Mouse (Mus musculus): ENCODE data around the gene Padi1. TPM values are rescaled to one million over a fixed set of nuclear protein-coding genes. Genes with fewer than 3 reads are reported as not detected.

The Padi1 gene
- total RNA-seq, 2 experiments from 2014 or later, result not detected

GRCm38 (mm10) chr4:140868484-140869190, 23.1 kb upstream of the Padi1 start:
- DNase-seq (ENCODE audit: low spot score in 2 of 2), result no peak

GRCm38 (mm10) chr4:140862036-140862650, 16.6 kb upstream of the Padi1 start:
- DNase-seq (ENCODE audit: low spot score in 2 of 2), result no peak

DNA sequence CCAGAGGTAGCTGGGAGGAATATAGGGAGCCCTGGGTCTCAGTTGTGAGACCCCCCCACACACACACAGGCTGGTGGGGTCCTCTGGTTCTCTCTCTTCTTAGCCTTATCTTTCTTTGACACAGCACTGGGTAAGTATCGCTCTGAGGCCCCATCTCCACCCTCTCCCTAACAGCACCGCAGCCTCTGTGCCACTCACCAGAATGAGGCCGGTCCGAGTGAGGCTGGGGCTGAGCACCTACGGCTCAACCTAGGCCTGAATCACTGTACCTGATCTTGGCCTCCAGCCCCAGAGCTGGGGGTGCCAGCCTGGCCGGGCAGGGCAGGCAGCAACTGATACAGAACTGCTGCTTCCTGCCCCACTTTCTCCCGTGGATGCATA, 15.2 kb upstream of the Padi1 start:
- no peak for DNase-seq (ENCODE audit: low spot score in 2 of 2)

DNA sequence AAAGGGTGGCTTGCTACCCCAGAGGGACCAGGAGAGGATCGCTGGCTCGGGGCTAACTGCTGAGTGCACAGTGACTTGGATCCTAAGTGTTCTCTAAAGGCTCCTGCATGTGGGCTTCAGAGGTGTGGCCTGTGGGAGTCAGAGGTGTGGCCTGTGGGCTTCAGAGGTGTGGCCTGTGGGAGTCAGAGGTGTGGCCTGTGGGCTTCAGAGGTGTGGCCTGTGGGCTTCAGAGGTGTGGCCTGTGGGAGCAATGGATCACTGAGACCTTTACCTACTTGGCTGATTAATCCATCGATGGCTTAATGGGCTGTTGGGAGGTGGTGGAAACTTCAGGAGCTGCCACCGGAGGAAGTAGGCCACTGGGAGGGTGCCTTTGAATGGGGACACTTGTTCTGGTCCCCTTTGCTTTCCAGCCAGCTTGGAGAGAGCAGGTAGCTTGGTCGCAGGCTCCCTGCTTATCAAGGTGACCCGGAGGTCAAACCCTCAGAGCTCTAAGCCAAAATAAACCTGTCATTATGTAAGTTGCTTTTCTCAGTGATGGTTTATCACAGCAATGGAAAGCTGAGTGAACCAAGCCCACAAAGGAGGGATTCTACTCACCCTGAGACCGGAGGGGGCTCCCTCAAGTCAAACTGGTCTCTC, 14.7 kb upstream of the Padi1 start:
- DNase-seq (ENCODE audit: low spot score in 2 of 2), result no peak

GRCm38 (mm10) chr4:140859291-140859690, 13.7 kb upstream of the Padi1 start:
- DNase-seq (ENCODE audit: low spot score in 2 of 2), result no peak

DNA sequence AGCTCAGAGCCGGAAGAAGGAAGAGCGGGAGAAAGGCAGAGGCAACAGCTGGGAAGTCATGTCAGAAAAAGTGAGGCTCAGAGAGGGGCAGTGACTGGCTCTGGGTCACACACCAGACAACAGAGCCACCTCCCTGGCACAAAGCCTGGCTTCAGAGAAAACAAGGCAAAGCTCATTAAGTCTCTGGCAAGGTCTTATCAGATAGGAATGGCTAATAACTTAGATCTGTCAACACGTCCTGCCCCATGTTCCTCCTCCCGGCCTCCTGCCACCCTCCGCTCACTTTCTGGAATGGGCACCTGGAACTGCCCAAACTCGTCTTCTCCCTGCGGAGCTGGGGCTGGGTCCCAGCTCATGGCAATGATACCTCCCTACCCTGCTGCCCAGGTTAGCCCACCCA, 12.2 kb upstream of the Padi1 start:
- DNase-seq (ENCODE audit: low spot score in 2 of 2), result no peak

DNA sequence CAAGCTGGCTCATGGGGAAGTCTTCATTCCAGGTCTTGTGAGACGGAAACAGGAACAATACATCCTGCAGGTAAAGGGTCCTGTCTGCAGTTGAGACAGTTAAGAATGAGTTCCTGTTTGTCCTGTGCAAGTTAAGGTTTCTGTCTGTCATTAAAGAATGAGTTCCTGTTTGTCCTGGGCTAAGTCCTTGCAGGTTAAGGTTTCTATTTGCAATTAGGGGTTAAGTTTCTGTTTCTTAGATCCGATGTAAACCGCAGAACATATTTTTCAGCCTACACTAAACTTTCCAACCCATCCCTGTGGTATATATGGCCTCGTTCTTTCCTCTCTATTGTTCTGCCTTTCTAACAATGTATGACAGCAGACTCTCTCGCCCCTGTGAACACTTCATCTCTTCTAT, 11.5 kb upstream of the Padi1 start:
- DNase-seq (ENCODE audit: low spot score in 2 of 2), result no peak

GRCm38 (mm10) chr4:140855151-140855550, 9.6 kb upstream of the Padi1 start:
- DNase-seq (ENCODE audit: low spot score in 2 of 2), result no peak

- no peak for DNase-seq (ENCODE audit: low spot score in 2 of 2)
These were observed 8.9 kb upstream of the Padi1 start for GRCm38 (mm10) chr4:140854455-140854864.

DNA sequence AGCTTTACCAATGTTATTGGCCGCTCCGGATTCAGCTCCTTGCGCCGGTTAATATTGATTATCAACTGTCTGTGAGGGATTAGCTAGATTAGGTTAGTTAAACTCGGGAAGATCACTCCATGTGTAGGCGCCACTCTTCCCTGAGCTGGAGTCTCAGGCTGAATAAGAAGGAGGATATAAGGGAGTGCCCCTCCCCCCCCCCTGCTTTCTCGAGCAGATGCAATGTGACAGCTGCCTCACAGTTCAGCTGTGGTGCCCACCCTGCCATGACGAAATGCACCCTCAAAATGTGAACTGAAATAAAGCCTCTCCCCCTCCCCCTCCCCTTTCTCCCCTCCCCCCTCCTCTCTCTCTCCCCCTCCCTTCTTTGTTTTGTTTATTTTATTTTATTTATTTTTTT, 8.0 kb upstream of the Padi1 start:
- DNase-seq (ENCODE audit: low spot score in 2 of 2), result no peak

- no peak for DNase-seq (ENCODE audit: low spot score in 2 of 2)
These were observed 3.7 kb upstream of the Padi1 start for GRCm38 (mm10) chr4:140849310-140849709.

DNA sequence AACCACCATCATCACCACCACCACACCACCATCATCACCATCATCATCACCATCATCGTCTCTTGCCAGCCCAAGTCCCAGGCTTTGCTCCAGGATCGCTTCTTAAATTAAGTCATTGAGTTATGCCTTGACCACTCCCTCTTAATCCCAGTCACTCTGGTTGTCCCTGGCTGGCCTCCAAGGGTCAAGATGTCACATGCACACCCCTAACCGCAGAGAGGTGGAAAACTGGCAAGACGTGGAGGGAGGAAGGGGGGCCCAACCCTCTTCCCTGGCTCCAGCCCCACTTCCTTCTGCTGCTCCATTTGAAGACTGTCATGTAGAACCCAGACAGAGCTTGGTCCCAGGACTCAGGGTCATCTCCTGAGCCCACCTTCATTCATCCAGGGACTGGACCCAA, 587 bp downstream of the Padi1 start:
- no peak for DNase-seq (ENCODE audit: low spot score in 2 of 2)

- DNase-seq (ENCODE audit: low spot score in 2 of 2), result no peak
These were observed 1.8 kb downstream of the Padi1 start for GRCm38 (mm10) chr4:140843670-140844280.

DNA sequence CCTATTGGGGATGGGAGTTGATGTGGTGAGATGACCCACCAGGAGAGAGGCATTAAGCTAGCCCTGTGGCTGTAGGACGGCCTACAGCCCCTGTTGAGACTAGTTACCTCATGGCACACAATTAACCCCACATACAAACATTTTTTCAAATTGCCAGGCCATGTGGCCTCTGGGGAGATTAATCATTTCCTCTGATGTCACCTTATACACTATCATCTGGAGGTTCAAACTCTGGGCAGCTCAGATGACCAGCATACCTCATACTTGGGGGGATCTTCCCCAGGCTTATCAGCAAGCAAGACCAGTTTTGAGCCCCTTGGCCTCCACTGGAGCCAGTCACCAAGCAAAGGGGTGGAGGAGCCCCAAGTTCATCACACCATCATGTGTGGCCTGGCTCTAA, 2.7 kb downstream of the Padi1 start:
- no peak for DNase-seq (ENCODE audit: low spot score in 2 of 2)

GRCm38 (mm10) chr4:140837879-140838278, 7.7 kb downstream of the Padi1 start:
- DNase-seq (ENCODE audit: low spot score in 2 of 2), result no peak

DNA sequence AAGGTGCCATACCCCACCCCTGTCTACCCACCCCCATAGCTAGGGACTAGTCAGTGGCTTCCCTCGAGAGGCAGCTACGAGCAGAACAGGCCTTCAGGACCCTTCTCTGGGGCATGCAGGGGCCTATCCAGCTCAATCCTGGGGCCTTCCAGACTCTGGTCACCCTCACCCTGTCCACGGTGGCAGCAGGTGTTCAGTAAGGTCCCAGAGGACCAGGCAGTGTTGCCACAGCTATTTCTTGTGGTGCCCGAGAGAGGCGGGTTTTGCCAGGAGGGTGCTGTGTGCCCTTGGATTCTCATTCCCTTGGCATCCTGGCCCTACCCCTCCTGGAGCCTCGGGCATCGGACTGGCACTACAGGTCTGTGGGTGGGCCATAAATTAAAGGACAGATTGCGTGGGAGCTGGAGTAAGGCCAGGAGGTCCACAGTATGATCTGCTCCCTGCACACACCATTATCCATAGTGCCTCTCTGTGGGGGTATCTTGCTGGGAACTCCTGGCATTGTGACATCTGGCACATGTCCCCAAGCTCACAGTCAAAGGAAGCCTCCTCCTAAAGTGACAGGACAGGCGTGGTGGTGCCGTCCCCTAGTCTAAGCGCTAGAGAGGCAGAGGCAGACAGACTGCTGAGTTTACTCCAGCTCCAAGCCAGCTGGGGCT, 9.2 kb downstream of the Padi1 start:
- no peak for DNase-seq (ENCODE audit: low spot score in 2 of 2)

GRCm38 (mm10) chr4:140835682-140836081, 9.9 kb downstream of the Padi1 start:
- DNase-seq (ENCODE audit: low spot score in 2 of 2), result no peak

- DNase-seq (ENCODE audit: low spot score in 2 of 2), result no peak
These were observed 11.1 kb downstream of the Padi1 start for GRCm38 (mm10) chr4:140834327-140834934.

DNA sequence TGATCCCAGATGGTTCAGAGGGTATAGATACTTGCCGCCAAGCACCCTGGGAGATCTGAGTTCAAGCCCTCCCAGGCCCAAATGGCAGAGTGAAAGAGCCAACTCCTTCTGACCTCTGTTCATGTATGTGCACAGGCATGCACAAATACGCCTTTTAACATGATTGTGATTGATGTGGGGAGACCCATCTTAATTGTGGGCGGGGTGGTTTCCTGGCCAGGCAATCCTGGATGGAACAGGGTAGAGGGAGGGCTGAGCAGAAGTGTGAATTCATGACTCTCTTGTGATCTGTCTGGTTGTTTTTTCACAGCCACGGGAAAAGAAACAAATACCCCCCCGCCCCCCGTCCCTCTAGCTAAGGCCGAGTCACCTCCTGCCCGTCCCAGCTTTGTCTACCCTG, 12.8 kb downstream of the Padi1 start:
- no peak for DNase-seq (ENCODE audit: low spot score in 2 of 2)

- no peak for DNase-seq (ENCODE audit: low spot score in 2 of 2)
These were observed 13.8 kb downstream of the Padi1 start for GRCm38 (mm10) chr4:140831808-140832207.

DNA sequence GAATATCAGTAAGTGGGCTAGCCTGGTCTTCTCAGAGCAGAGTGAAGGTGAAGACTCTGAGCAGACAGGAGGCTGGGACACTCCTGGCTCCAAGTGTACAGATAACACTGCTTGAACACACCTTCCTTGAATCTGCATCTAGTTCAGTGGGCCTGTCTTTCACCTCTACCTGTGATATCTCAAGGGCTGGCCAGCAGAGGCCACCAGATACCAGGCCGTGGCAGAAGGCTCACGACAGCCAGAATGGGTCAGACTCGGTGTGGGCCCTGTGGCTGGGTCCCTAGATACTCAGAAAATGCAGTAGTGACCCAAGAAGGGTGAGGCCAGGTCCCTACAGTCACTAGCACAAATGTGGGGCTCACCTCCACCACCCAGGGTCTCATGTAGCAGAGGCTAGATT, 18.3 kb downstream of the Padi1 start:
- no peak for DNase-seq (ENCODE audit: low spot score in 2 of 2)
